Mouse (Mus musculus) limb, embryonic 13.5 days (tissue): ENCODE measurements at regions not wholly inside any gene's neighbourhood (a gene's known extent, or its start where the extent isn't known, plus 50 kb on each side); places are given as distances from the start of the nearest gene placed in this dataset.

ENCODE experiments used
- ATAC-seq: fragments of 200-750 bp; cut with Nextera tagmentation; 2 replicates; pipeline ENCODE4 v1.8.0; 2017; ENCODE audit warnings: low read depth, moderate number of reproducible peaks, moderate TSS enrichment; ENCODE audit not compliant: low FRiP score
- H3K27ac ChIP-seq: fragments of 300-500 bp; sonication (generic); 2 replicates; pipeline ENCODE4 v1.5.1; 2015; ENCODE audit warnings: inconsistent platforms, mild to moderate bottlenecking, moderate library complexity
- H3K27me3 ChIP-seq: fragments of 300-500 bp; sonication (generic); 2 replicates; pipeline ENCODE4 v1.6.1; 2015; ENCODE audit warnings: mild to moderate bottlenecking, inconsistent platforms
- H3K36me3 ChIP-seq: fragments of 300-500 bp; sonication (generic); 2 replicates; pipeline ENCODE4 v1.6.1; 2015; ENCODE audit warnings: inconsistent platforms, mild to moderate bottlenecking, moderate library complexity
- H3K4me1 ChIP-seq: fragments of 300-500 bp; sonication (generic); 2 replicates; pipeline ENCODE4 v1.6.1; 2015; ENCODE audit warnings: inconsistent platforms
- H3K4me2 ChIP-seq: fragments of 300-500 bp; sonication (generic); replicated peaks from 2 replicates; pipeline ENCODE4 v1.6.1; 2015; ENCODE audit warnings: inconsistent platforms, mild to moderate bottlenecking, moderate library complexity
- H3K4me3 ChIP-seq: fragments of 300-500 bp; sonication (generic); 2 replicates; pipeline ENCODE4 v1.5.1; 2015; ENCODE audit warnings: moderate library complexity, mild to moderate bottlenecking, inconsistent platforms
- H3K9ac ChIP-seq: fragments of 300-500 bp; sonication (generic); 2 replicates; pipeline ENCODE4 v1.6.1; 2015; ENCODE audit warnings: mild to moderate bottlenecking, inconsistent platforms
- H3K9me3 ChIP-seq: fragments of 300-500 bp; sonication (generic); 2 replicates; pipeline ENCODE4 v1.6.1; 2016; ENCODE audit warnings: inconsistent platforms
- WGBS: fragments of 180-500 bp; shearing (Covaris S2); methylation state at CpG from one replicate; pipeline ENCODE4 v1.1.7; 2015; 5-methylcytosine and 5-hydroxymethylcytosine counted together

DNA sequence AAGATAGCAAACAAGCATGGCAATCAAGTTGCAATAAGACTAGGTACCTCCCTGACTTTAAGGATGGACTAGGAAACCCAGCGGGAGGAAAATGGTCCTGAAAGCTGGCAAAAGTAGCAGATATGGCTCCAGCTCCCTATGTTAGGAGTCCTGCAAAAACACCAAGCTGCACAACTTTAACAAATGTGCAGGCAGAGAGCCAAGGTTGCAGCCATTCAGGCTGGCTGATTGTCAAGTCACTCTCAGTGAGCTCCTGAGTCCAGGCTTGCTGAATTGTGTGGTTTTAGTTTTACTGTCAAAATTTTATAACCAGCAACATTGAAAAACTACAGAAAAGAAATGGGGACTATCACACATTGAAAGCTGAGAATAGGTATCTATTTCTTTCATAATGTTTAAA is 1122.8 kb upstream of the Slc10a2 start:
- no peak for ATAC-seq
- whole genome bisulfite sequencing = 67% methylated on average over 1 of the region's 1 CpGs

DNA sequence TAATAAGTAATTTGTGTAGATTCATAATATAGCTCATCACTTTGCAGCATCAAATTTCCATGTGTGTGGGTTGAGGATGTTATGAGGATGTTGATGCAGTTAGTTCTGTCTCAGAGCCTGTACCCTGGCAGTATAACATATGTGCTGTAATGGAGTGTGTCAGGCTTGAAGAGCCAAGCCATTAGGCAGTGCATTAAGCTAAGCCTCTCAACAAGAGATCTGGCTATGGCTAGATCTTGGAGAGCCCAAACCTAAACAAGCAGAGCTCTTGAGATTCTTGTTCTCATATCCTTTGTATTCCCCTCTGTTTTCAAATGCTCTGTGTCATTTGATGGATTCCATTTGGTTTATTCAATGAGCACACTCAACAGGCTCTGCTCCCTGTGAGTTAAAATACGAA is 1120.0 kb upstream of the Slc10a2 start:
- no peaks in the 10 kb centered on the region for H3K9me3 ChIP-seq
- WGBS = 87% methylated on average over 1 of the region's 1 CpGs
- H3K9ac ChIP-seq = no peak overlapping the region
- no peak overlapping the region for H3K4me2 ChIP-seq
- no peak overlapping the region for H3K4me3 ChIP-seq
- no peaks in the 10 kb centered on the region for H3K27me3 ChIP-seq
- ATAC-seq = no peak
- H3K36me3 ChIP-seq = no peaks in the 10 kb centered on the region
- no peaks in the 10 kb centered on the region for H3K4me1 ChIP-seq
- H3K27ac ChIP-seq = no peak overlapping the region

More for the DNA sequence above, 1122.8 kb upstream of the Slc10a2 start:
- no peaks in the 10 kb centered on the region for H3K36me3 ChIP-seq
- H3K27ac ChIP-seq = no peak overlapping the region
- no peak overlapping the region for H3K4me2 ChIP-seq
- H3K27me3 ChIP-seq = no peaks in the 10 kb centered on the region
- no peaks in the 10 kb centered on the region for H3K4me1 ChIP-seq
- H3K9me3 ChIP-seq = no peaks in the 10 kb centered on the region
- no peak overlapping the region for H3K4me3 ChIP-seq
- no peak overlapping the region for H3K9ac ChIP-seq

DNA sequence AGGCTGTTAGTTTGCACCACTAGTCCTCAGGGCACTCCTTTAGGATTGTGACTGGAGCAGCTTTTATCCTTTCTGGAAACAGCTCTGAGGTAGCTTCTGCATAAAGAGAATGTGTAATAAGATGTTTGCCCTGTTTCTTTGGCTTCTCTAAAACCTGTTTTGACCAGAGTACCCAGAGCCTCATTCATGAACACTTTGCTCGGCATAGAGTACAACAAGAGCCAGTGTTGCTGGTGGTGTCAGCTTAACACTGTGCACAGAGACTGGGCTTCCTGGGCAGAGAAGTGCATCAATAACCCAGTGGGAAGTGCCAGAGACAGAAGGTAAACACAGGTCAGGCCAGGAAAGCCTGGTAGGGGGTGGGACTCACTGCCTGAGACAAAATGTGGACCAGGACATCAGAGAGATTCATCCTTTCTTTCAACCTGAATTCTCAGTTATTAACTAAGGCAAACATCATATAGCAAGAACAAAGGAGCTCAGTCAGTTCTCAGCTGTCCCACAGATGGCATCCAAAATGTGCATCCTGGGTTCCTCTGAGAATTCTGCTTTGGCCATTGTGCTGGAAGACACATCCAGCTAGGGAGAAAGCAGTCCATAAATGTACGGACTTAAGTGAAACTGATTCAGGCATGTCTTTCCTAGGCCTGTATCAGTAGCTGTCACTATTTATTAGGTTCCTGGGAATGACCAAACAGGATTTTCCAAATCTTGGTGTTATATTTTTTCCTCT is 1102.6 kb upstream of the Slc10a2 start:
- Histone ChIP-seq H3K4me1 (peaks cover 6% of the 10 kb centered on the region), H3K4me2 (no peak overlapping the region), H3K27ac (no peak overlapping the region), H3K9me3 (no peaks in the 10 kb centered on the region), H3K36me3 (no peaks in the 10 kb centered on the region), H3K4me3 (no peak overlapping the region), H3K9ac (no peak overlapping the region), H3K27me3 (no peaks in the 10 kb centered on the region)
- 41% methylated on average over 2 of the region's 2 CpGs for WGBS
- no peak for ATAC-seq

DNA sequence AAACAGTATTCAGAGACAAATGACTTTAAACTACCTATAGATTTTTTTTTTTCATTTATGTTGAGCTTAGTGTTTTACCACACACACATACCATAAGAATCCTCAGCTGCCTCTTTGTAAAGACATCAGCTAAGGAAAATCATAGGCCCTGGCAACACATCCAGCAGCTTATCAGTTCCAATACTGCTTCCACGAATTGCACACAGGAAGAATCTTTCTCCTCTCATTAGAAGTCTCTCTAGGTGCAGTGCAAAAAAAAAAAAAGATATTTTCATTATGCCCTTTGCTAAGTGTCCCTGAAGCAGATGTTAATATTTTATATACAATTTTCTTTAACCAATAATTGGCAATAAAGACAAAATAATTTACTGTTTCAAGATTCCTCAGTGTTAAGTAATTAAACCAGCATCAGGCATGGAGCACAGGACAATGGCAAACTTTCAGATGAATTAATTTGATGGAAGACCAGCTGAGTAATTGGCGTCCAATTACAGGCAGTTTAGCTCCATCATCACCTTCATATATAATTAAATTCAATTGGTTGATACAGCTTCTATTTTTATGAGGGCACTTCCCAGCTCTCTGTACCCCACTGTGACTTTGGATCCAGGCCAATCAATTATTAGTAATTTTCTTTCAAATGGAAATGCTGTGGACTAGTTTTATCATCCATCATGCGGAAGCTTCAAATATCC is 1099.0 kb upstream of the Slc10a2 start:
- Histone ChIP-seq H3K36me3 (no peaks in the 10 kb centered on the region), H3K9ac (no peak overlapping the region), H3K4me3 (no peak overlapping the region), H3K27me3 (no peaks in the 10 kb centered on the region), H3K27ac (no peak overlapping the region), H3K9me3 (no peaks in the 10 kb centered on the region), H3K4me2 (no peak overlapping the region), H3K4me1 (peaks cover 6% of the 10 kb centered on the region)
- ATAC-seq = no peak
- 58% methylated on average over 3 of the region's 3 CpGs for WGBS

DNA sequence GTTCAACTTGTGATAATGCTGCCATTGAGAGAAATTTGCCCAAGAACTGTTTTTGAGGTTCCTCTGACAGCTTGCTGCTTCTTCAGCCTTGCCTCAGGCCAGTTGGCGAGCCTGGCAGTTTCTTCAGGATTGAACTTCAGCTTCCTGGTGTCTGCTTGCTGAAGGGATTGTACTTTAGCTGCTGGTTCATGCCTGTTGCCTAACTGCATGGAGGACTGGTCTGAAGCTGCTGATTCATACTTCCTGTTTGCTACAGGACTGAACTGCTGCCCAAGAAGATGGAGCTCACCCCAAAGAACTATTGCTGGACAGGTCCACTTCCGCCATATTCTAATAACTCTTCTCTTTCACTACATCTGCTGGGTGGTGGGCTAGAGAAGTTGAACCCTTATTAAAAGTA is 1086.3 kb upstream of the Slc10a2 start:
- Histone ChIP-seq H3K4me3 (no peak overlapping the region), H3K9ac (no peak overlapping the region), H3K36me3 (no peaks in the 10 kb centered on the region), H3K9me3 (no peaks in the 10 kb centered on the region), H3K4me2 (no peak overlapping the region), H3K27me3 (no peaks in the 10 kb centered on the region), H3K27ac (no peak overlapping the region), H3K4me1 (no peaks in the 10 kb centered on the region)
- WGBS = 90% methylated on average over 2 of the region's 2 CpGs
- ATAC-seq = no peak

DNA sequence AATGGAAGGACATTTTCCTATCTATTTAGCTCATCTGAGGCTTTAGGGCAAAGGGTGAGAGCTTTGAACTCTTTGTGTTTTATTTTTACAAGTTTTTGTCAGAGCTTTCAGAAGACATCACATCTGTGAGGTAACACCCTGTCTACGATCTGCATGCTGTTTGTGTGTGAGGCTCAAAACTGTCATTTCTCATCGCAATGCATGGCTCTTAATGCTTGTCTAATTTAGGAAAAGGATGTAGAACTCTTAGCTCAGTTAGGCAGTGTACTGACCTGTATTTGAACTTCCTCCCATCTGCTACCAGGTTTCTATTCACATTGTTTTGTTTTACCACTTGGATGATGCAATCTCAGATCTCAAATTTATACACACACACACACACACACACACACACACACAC is 1083.3 kb upstream of the Slc10a2 start:
- H3K27me3 ChIP-seq = no peaks in the 10 kb centered on the region
- H3K4me3 ChIP-seq = no peak overlapping the region
- no peak for ATAC-seq
- H3K27ac ChIP-seq = no peak overlapping the region
- H3K9ac ChIP-seq = no peak overlapping the region
- no peaks in the 10 kb centered on the region for H3K36me3 ChIP-seq
- H3K4me2 ChIP-seq = no peak overlapping the region
- H3K9me3 ChIP-seq = no peaks in the 10 kb centered on the region
- no peaks in the 10 kb centered on the region for H3K4me1 ChIP-seq
- 62% methylated on average over 2 of the region's 2 CpGs for WGBS

DNA sequence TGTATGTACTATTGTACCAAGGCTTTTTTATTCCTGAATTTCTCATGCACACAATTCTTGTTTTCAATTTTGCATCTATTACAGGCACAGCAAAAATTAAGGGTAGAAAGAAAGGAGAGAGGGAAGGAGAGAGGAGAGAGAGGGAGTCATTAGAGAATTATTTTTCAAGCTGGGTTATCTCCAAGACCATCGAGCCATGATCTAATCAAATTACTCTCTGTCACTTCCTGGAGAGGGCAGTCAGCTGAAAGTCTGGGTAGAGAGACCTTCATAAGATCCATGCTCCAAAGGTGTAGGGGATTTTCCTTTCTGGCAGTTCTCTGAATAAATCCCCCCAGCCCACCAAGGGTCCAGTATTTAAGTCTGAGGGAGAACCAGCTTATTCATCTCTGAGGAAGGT is 1081.4 kb upstream of the Slc10a2 start:
- Histone ChIP-seq H3K27ac (no peak overlapping the region), H3K4me2 (no peak overlapping the region), H3K27me3 (no peaks in the 10 kb centered on the region), H3K9ac (no peak overlapping the region), H3K4me1 (no peaks in the 10 kb centered on the region), H3K36me3 (no peaks in the 10 kb centered on the region), H3K9me3 (no peaks in the 10 kb centered on the region), H3K4me3 (no peak overlapping the region)
- 64% methylated on average over 1 of the region's 1 CpGs for WGBS
- ATAC-seq = no peak

DNA sequence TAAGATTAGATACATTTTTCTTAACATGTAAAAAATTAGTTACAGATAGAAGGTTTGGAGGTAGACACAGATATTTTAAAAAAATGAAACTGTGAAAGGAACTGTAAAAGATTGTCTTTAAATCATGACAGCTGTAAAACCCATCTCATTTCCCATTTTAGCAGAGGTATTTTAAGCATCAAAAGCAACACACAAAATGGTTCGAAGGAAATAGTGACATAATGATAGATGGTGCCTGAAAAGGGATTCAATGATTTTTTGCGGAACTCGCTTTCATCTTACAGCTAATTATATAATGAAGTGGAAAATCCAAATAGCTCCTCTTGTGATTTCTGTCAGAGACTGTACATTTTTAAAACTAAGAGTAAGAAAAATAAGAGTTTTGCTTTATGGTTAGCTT is 1074.5 kb upstream of the Slc10a2 start:
- 67% methylated on average over 3 of the region's 3 CpGs for WGBS
- H3K27me3 ChIP-seq = no peaks in the 10 kb centered on the region
- H3K4me3 ChIP-seq = no peak overlapping the region
- H3K9me3 ChIP-seq = no peaks in the 10 kb centered on the region
- no peaks in the 10 kb centered on the region for H3K36me3 ChIP-seq
- no peak overlapping the region for H3K27ac ChIP-seq
- H3K4me1 ChIP-seq = no peaks in the 10 kb centered on the region
- H3K9ac ChIP-seq = no peak overlapping the region
- no peak for ATAC-seq
- H3K4me2 ChIP-seq = no peak overlapping the region

DNA sequence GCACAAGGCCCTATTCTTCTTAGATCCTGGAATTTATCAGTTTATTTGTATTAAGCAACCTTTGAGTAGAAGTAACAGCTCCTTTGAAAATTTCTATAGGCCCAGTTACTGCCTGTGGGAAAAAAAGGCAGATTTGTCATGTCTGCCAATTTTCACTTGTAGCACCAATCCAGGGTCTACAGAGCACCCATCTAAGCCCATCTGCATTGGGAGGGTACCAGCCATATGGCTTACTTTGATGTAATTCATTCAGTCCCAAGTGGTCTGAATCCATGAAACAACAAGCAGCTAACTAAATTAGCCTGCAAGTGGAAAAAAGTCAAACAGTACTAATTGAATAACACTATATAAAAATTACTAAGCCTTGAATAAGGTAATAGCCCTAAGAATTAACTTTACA is 1061.3 kb upstream of the Slc10a2 start:
- ATAC-seq = no peak
- no peaks in the 10 kb centered on the region for H3K27me3 ChIP-seq
- no peak overlapping the region for H3K4me2 ChIP-seq
- H3K36me3 ChIP-seq = no peaks in the 10 kb centered on the region
- H3K4me3 ChIP-seq = no peak overlapping the region
- no peak overlapping the region for H3K27ac ChIP-seq
- no peaks in the 10 kb centered on the region for H3K9me3 ChIP-seq
- H3K9ac ChIP-seq = no peak overlapping the region
- H3K4me1 ChIP-seq = no peaks in the 10 kb centered on the region

DNA sequence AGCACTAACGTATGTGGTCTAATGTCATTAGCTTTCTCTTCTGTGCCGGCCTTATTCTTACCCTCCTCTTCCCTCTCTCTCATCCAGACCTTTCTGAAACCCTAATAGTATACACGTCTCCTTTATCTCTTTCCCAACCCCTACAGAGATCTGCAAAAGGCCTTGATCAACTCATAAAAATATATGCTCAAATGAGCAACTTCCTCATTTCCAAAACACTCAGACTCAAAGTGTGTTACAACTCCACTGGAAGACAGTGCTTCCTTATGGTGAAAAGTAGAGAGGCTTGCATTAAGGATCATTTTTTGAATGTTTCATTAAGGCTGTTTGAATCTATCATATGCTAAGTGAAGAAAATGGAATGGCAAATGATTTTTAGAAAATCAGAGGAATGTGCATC is 1060.1 kb upstream of the Slc10a2 start:
- no peak overlapping the region for H3K27ac ChIP-seq
- no peaks in the 10 kb centered on the region for H3K9me3 ChIP-seq
- H3K27me3 ChIP-seq = no peaks in the 10 kb centered on the region
- H3K9ac ChIP-seq = no peak overlapping the region
- H3K36me3 ChIP-seq = no peaks in the 10 kb centered on the region
- ATAC-seq = no peak
- WGBS = 45% methylated on average over 3 of the region's 3 CpGs
- no peak overlapping the region for H3K4me2 ChIP-seq
- H3K4me1 ChIP-seq = no peaks in the 10 kb centered on the region
- no peak overlapping the region for H3K4me3 ChIP-seq

DNA sequence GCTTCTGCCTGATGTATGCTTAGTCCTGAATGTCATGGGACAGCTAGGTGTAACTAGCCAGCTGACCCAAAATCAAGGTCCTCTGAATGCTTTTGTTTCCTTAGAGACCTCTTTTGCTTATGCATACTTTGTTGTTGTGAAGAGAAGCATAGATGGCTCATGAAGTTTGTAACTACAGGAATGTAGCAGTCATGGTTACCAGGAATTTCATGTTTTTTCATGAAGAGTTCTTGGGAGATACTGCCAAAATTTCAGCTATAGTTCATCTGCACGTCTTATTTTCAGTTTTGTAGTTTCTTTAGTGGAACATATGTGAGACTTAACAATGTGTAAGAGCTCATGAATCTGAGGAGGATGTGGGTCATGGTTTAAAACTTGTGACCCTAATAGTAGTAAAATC is 1059.6 kb upstream of the Slc10a2 start:
- no peaks in the 10 kb centered on the region for H3K4me1 ChIP-seq
- 53% methylated on average over 1 of the region's 1 CpGs for WGBS
- H3K9ac ChIP-seq = no peak overlapping the region
- H3K4me3 ChIP-seq = no peak overlapping the region
- H3K9me3 ChIP-seq = no peaks in the 10 kb centered on the region
- ATAC-seq = no peak
- no peaks in the 10 kb centered on the region for H3K27me3 ChIP-seq
- no peak overlapping the region for H3K4me2 ChIP-seq
- H3K36me3 ChIP-seq = no peaks in the 10 kb centered on the region
- H3K27ac ChIP-seq = no peak overlapping the region

DNA sequence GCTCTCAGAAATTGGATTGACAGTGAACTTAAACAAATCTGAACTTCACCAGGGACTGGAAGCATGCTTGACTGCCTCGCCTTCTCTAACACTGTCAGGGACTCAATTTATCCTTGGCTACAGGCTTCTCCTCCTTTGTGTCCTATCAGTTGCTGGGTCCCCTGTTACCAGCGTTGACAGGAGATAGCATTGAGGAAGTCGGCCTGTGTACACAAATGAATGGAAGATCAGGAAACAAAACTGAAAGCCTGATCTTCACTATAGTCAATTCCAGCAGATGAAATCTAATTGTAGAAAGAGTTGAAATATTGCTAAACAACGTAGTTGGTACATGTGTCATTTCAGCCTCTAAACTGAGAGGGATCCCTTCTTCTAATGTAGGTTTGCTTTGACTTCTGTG is 1039.4 kb upstream of the Slc10a2 start:
- Histone ChIP-seq H3K27me3 (no peaks in the 10 kb centered on the region), H3K27ac (no peak overlapping the region), H3K4me2 (no peak overlapping the region), H3K9me3 (no peaks in the 10 kb centered on the region), H3K4me1 (peaks cover 10% of the 10 kb centered on the region; the same call in 1 of the 2 replicates), H3K4me3 (no peak overlapping the region), H3K9ac (no peak overlapping the region), H3K36me3 (no peaks in the 10 kb centered on the region)
- ATAC-seq = no peak
- 84% methylated on average over 4 of the region's 4 CpGs for WGBS

DNA sequence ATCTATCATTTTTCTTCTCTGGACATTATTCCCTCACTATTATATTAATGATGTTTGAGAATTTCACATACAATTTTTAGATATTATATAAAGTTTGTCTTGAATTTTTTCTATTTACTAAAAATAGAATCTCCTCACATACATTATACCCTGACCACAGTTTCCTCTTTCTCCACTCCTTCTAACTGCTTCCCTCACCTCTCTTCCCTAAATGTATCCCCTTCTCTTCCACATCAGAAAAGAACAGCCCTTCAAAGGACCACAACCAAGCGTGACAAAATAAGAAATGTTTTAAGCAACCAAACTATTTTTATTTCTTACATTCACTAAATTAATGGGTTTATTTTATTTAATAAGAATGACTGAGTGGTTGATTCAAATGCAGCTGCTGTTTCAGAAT is 1034.9 kb upstream of the Slc10a2 start:
- H3K4me2 ChIP-seq = no peak overlapping the region
- H3K4me1 ChIP-seq = peaks cover 10% of the 10 kb centered on the region; the same call in 1 of the 2 replicates
- H3K4me3 ChIP-seq = no peak overlapping the region
- H3K9ac ChIP-seq = no peak overlapping the region
- no peak for ATAC-seq
- no peak overlapping the region for H3K27ac ChIP-seq
- no peaks in the 10 kb centered on the region for H3K9me3 ChIP-seq
- WGBS = 58% methylated on average over 1 of the region's 1 CpGs
- no peaks in the 10 kb centered on the region for H3K27me3 ChIP-seq
- no peaks in the 10 kb centered on the region for H3K36me3 ChIP-seq
